Mouse (Mus musculus): ENCODE results near the gene Rcan1.
"Not testable (repeated sequence)": the region's sequence is repeated elsewhere in the genome, so short reads cannot be mapped to it uniquely, and the experiment has no call there.

Gene Rcan1

GRCm38 (mm10) chr16:92470706-92471105, at the start of gene Rcan1:
Gene Rcan1, minus strand, starts transcription at chr16:92470867.
- DNase-seq, result no peak

GRCm38 (mm10) chr16:92519820-92520492, 49.3 kb upstream of the Rcan1 start:
- peak; percentile 18 to 71 for DNase-seq

GRCm38 (mm10) chr16:92518718-92519117, 48.1 kb upstream of the Rcan1 start:
- peak; percentile 9 to 33 for DNase-seq

GRCm38 (mm10) chr16:92516139-92516538, 45.5 kb upstream of the Rcan1 start:
- no peak for DNase-seq

GRCm38 (mm10) chr16:92514896-92515295, 44.2 kb upstream of the Rcan1 start:
- not testable (repeated sequence) for DNase-seq

GRCm38 (mm10) chr16:92511773-92512391, 41.2 kb upstream of the Rcan1 start:
- DNase-seq, result peak in 1 of 2 experiments; percentile 48

GRCm38 (mm10) chr16:92510835-92511772, 40.4 kb upstream of the Rcan1 start:
- no peak for DNase-seq

GRCm38 (mm10) chr16:92507573-92507972, 36.9 kb upstream of the Rcan1 start:
- DNase-seq, result no peak

GRCm38 (mm10) chr16:92503105-92503504, 32.4 kb upstream of the Rcan1 start:
- DNase-seq, result no peak

- DNase-seq, result no peak
Observed at GRCm38 (mm10) chr16:92500534-92500933, 29.9 kb upstream of the Rcan1 start.

- DNase-seq, result no peak
Observed at GRCm38 (mm10) chr16:92499324-92499723, 28.7 kb upstream of the Rcan1 start.

GRCm38 (mm10) chr16:92498589-92498981, 27.9 kb upstream of the Rcan1 start:
- peak in 1 of 2 experiments; percentile 14 for DNase-seq

- DNase-seq, result no peak
Observed at GRCm38 (mm10) chr16:92497851-92498588, 27.4 kb upstream of the Rcan1 start.

- no peak for DNase-seq
Observed at GRCm38 (mm10) chr16:92489356-92489755, 18.7 kb upstream of the Rcan1 start.

GRCm38 (mm10) chr16:92488456-92488855, 17.8 kb upstream of the Rcan1 start:
- DNase-seq, result no peak

- peak; percentile 33 to 64 for DNase-seq
Observed at GRCm38 (mm10) chr16:92487489-92487888, 16.8 kb upstream of the Rcan1 start.

GRCm38 (mm10) chr16:92487086-92487485, 16.4 kb upstream of the Rcan1 start:
- DNase-seq, result peak; percentile 16 to 23

- no peak for DNase-seq
Observed at GRCm38 (mm10) chr16:92485436-92485835, 14.8 kb upstream of the Rcan1 start, which contains the start of gene Clic6. Gene Clic6, plus strand, starts transcription at chr16:92485736.

- DNase-seq, result peak; percentile 62 to 79
Observed at GRCm38 (mm10) chr16:92478561-92479150, 8.0 kb upstream of the Rcan1 start.

- peak in 1 of 2 experiments; percentile 43 for DNase-seq
Observed at GRCm38 (mm10) chr16:92475093-92475860, 4.6 kb upstream of the Rcan1 start.

- no peak for DNase-seq
Observed at GRCm38 (mm10) chr16:92472898-92473297, 2.2 kb upstream of the Rcan1 start.

Measured in kidney, postnatal 36 days (tissue).